Mouse (Mus musculus) megakaryocyte, embryonic 14.5 days (primary cell): ENCODE data around the gene Olfr707. TPM values are rescaled to one million over a fixed set of nuclear protein-coding genes. Genes with fewer than 3 reads are reported as not detected.
"Not testable (repeated sequence)": the region's sequence is repeated elsewhere in the genome, so short reads cannot be mapped to it uniquely, and the experiment has no call there.

Experiments
- H3K27me3 ChIP-seq: replicated peaks from 2 replicates; pipeline ENCODE3; 2012; ENCODE audit warnings: inconsistent platforms
- H3K36me3 ChIP-seq: replicated peaks from 2 replicates; pipeline ENCODE3; 2012; ENCODE audit warnings: low read length, inconsistent platforms, mixed read lengths
- H3K4me1 ChIP-seq: 2 replicates; pipeline ENCODE4 v1.6.1; 2012; ENCODE audit warnings: inconsistent platforms
- H3K4me3 ChIP-seq: replicated peaks from 2 replicates; pipeline ENCODE3; 2012; ENCODE audit warnings: moderate library complexity, mild to moderate bottlenecking, inconsistent platforms
- H3K9me3 ChIP-seq: 2 replicates; pipeline ENCODE4 v1.6.1; 2012; ENCODE audit warnings: inconsistent platforms
- FLI1 ChIP-seq: IDR thresholded peaks from 2 replicates; pipeline ENCODE4 v1.6.1; 2012; ENCODE audit warnings: low read length, inconsistent platforms, mixed read lengths
- GATA1 ChIP-seq: IDR thresholded peaks from 3 replicates; pipeline ENCODE4 v1.6.1; 2012; ENCODE audit warnings: mixed read lengths, low read length, inconsistent platforms, borderline replicate concordance
- polyA plus RNA-seq: library from polyadenylated mRNA; stranded (reverse); fragments of >175 nt; gene quantifications from 2 replicates; pipeline ENCODE4 v1.2.3, GENCODE M21; 2012; ENCODE audit warnings: low replicate concordance; ENCODE audit not compliant: insufficient read depth

Olfr707 gene
- not detected in 2 replicates for polyA plus RNA-seq

GRCm38 (mm10) chr7:106901141-106901540 is at the start of gene Olfr707:
TSS of gene Olfr707 (minus strand) at chr7:106901241.
- not testable (repeated sequence) for H3K4me3 ChIP-seq, H3K27me3 ChIP-seq, H3K36me3 ChIP-seq, H3K4me1 ChIP-seq, H3K9me3 ChIP-seq

- H3K4me1 ChIP-seq = no peaks in the 10 kb centered on the region
- H3K36me3 ChIP-seq = no peaks in the 10 kb centered on the region
- no peak within 1 kb of the TSS for H3K4me3 ChIP-seq
- H3K27me3 ChIP-seq = no peaks in the 10 kb centered on the region
- no peaks in the 10 kb centered on the region for H3K9me3 ChIP-seq
- TF ChIP-seq GATA1 (no peak), FLI1 (no peak)
Measured at GRCm38 (mm10) chr7:106948212-106948611, 47.2 kb upstream of the Olfr707 start, which contains the start of gene Olfr710. TSS of gene Olfr710 (minus strand) at chr7:106948312.

GRCm38 (mm10) chr7:106932119-106932518 is 31.1 kb upstream of the Olfr707 start, which contains the start of gene Olfr709-ps1:
TSS of gene Olfr709-ps1 (minus strand) at chr7:106932219.
- Histone ChIP-seq H3K4me3 (no peak within 1 kb of the TSS), H3K9me3 (no peaks in the 10 kb centered on the region), H3K4me1 (no peaks in the 10 kb centered on the region), H3K27me3 (no peaks in the 10 kb centered on the region), H3K36me3 (no peaks in the 10 kb centered on the region)
- TF ChIP-seq FLI1 = no peak

- not testable (repeated sequence) for H3K4me3 ChIP-seq, H3K36me3 ChIP-seq, H3K4me1 ChIP-seq, H3K27me3 ChIP-seq, H3K9me3 ChIP-seq
Measured at GRCm38 (mm10) chr7:106920961-106921360, 19.9 kb upstream of the Olfr707 start.

GRCm38 (mm10) chr7:106907676-106908075 is 6.6 kb upstream of the Olfr707 start, which contains the start of gene Olfr1532-ps1:
TSS of gene Olfr1532-ps1 (plus strand) at chr7:106908001.
- Histone ChIP-seq H3K27me3 (no peaks in the 10 kb centered on the region), H3K4me3 (no peak within 1 kb of the TSS), H3K9me3 (no peaks in the 10 kb centered on the region), H3K36me3 (no peaks in the 10 kb centered on the region), H3K4me1 (no peaks in the 10 kb centered on the region)
- no peak for TF ChIP-seq FLI1
- no peak for TF ChIP-seq GATA1

GRCm38 (mm10) chr7:106888062-106888461 is 13.0 kb downstream of the Olfr707 start, which contains the start of gene Olfr706:
TSS of gene Olfr706 (minus strand) at chr7:106888162.
- no peaks in the 10 kb centered on the region for H3K4me1 ChIP-seq
- no peaks in the 10 kb centered on the region for H3K27me3 ChIP-seq
- no peaks in the 10 kb centered on the region for H3K36me3 ChIP-seq
- no peak within 1 kb of the TSS for H3K4me3 ChIP-seq
- TF ChIP-seq FLI1 = no peak
- TF ChIP-seq GATA1 = no peak
- H3K9me3 ChIP-seq = no peaks in the 10 kb centered on the region

- H3K4me3 ChIP-seq = no peak within 1 kb of the TSS
- no peaks in the 10 kb centered on the region for H3K9me3 ChIP-seq
- no peaks in the 10 kb centered on the region for H3K27me3 ChIP-seq
- H3K36me3 ChIP-seq = no peaks in the 10 kb centered on the region
- no peaks in the 10 kb centered on the region for H3K4me1 ChIP-seq
- TF ChIP-seq FLI1 = no peak
- no peak for TF ChIP-seq GATA1
Measured at GRCm38 (mm10) chr7:106876791-106877190, 24.2 kb downstream of the Olfr707 start, which contains the start of gene Olfr705. TSS of gene Olfr705 (minus strand) at chr7:106876891.

- no peak within 1 kb of the TSS for H3K4me3 ChIP-seq
- no peaks in the 10 kb centered on the region for H3K4me1 ChIP-seq
- H3K36me3 ChIP-seq = no peaks in the 10 kb centered on the region
- no peaks in the 10 kb centered on the region for H3K27me3 ChIP-seq
- TF ChIP-seq FLI1 (no peak), GATA1 (no peak)
- no peaks in the 10 kb centered on the region for H3K9me3 ChIP-seq
Measured at GRCm38 (mm10) chr7:106862885-106863284, 38.2 kb downstream of the Olfr707 start, which contains the start of gene Olfr704. TSS of gene Olfr704 (plus strand) at chr7:106863185.

- Histone ChIP-seq H3K36me3 (no peaks in the 10 kb centered on the region), H3K27me3 (no peaks in the 10 kb centered on the region), H3K4me1 (no peaks in the 10 kb centered on the region), H3K4me3 (no peak within 1 kb of the TSS), H3K9me3 (no peaks in the 10 kb centered on the region)
- TF ChIP-seq GATA1 (no peak), FLI1 (no peak)
Measured at GRCm38 (mm10) chr7:106843060-106843459, 58.0 kb downstream of the Olfr707 start, which contains the start of gene Olfr703. TSS of gene Olfr703 (plus strand) at chr7:106843360.

Other genes with a start within 250 kb of the Olfr707 start
- not detected in 2 replicates for gene Olfr693, start 220.7 kb downstream of the Olfr707 start, polyA plus RNA-seq
- not detected in 2 replicates for gene Olfr694, start 209.4 kb downstream of the Olfr707 start, polyA plus RNA-seq
- gene Olfr695, start 184.8 kb downstream of the Olfr707 start, polyA plus RNA-seq = not detected in 2 replicates
- gene Olfr697, start 158.8 kb downstream of the Olfr707 start, polyA plus RNA-seq = not detected in 2 replicates
- not detected in 2 replicates for gene Olfr698, start 145.8 kb downstream of the Olfr707 start, polyA plus RNA-seq
- not detected in 2 replicates for gene Olfr699, start 108.0 kb downstream of the Olfr707 start, polyA plus RNA-seq
- not detected in 2 replicates for gene Olfr700, start 92.4 kb downstream of the Olfr707 start, polyA plus RNA-seq
- not detected in 2 replicates for gene Olfr701, start 87.1 kb downstream of the Olfr707 start, polyA plus RNA-seq
- not detected in 2 replicates for gene Olfr702, start 67.3 kb downstream of the Olfr707 start, polyA plus RNA-seq
- gene Olfr703, start 57.9 kb downstream of the Olfr707 start, polyA plus RNA-seq = 0.58 TPM in 1 of 2 replicates, not detected in the other
- not detected in 2 replicates for gene Olfr704, start 38.1 kb downstream of the Olfr707 start, polyA plus RNA-seq
- gene Olfr705, start 24.4 kb downstream of the Olfr707 start, polyA plus RNA-seq = not detected in 2 replicates
- gene Olfr706, start 13.1 kb downstream of the Olfr707 start, polyA plus RNA-seq = not detected in 2 replicates
- not detected in 2 replicates for gene Olfr1532-ps1, start 6.8 kb upstream of the Olfr707 start, polyA plus RNA-seq
- gene Olfr709-ps1, start 31.0 kb upstream of the Olfr707 start, polyA plus RNA-seq = not detected in 2 replicates
- gene Olfr710, start 47.1 kb upstream of the Olfr707 start, polyA plus RNA-seq = not detected in 2 replicates
- not detected in 2 replicates for gene Olfr6, start 62.7 kb upstream of the Olfr707 start, polyA plus RNA-seq
- gene Olfr711, start 74.2 kb upstream of the Olfr707 start, polyA plus RNA-seq = not detected in 2 replicates
- gene Olfr2, start 104.8 kb upstream of the Olfr707 start, polyA plus RNA-seq = 0.47 TPM in 1 of 2 replicates, not detected in the other
- gene Olfr713, start 129.9 kb upstream of the Olfr707 start, polyA plus RNA-seq = not detected in 2 replicates
- not detected in 2 replicates for gene Olfr714, start 169.7 kb upstream of the Olfr707 start, polyA plus RNA-seq
- not detected in 2 replicates for gene Olfr17, start 192.0 kb upstream of the Olfr707 start, polyA plus RNA-seq
- gene Olfr715b, start 209.1 kb upstream of the Olfr707 start, polyA plus RNA-seq = not detected in 2 replicates
- not detected in 2 replicates for gene Olfr715, start 229.8 kb upstream of the Olfr707 start, polyA plus RNA-seq
- gene Olfr716, start 237.1 kb upstream of the Olfr707 start, polyA plus RNA-seq = not detected in 2 replicates